Mouse (Mus musculus) CH12.LX (cell line): ENCODE measurements at regions not wholly inside any gene's neighbourhood (a gene's known extent, or its start where the extent isn't known, plus 50 kb on each side); places are given as distances from the start of the nearest gene placed in this dataset.

ENCODE experiments used
- DNase-seq: peaks from one replicate; pipeline ENCODE4 v3.0.0-alpha.2; 2013; ENCODE audit errors: extremely low read depth
- H3K27ac ChIP-seq: 2 replicates; pipeline ENCODE4 v1.5.1; 2012; ENCODE audit warnings: low read depth, mild to moderate bottlenecking, control low read depth, moderate library complexity; ENCODE audit not compliant: insufficient read depth
- H3K27me3 ChIP-seq: replicated peaks from 2 replicates; pipeline ENCODE3; 2012; ENCODE audit warnings: inconsistent platforms
- H3K36me3 ChIP-seq, 2 experiments: replicated peaks in 1 of 2; 2 replicates each; pipeline versions ENCODE3 to v1.6.1; 2012; ENCODE audit warnings: inconsistent platforms in 1 of 2, low read length in 1 of 2, mild to moderate bottlenecking in 1 of 2, mixed read lengths in 1 of 2, moderate library complexity in 1 of 2; ENCODE audit not compliant: control insufficient read depth in 1 of 2, insufficient read depth in 1 of 2
- H3K4me1 ChIP-seq, 2 experiments: 2 replicates each; pipeline ENCODE4 v1.6.1; 2012; ENCODE audit warnings: inconsistent platforms in 1 of 2, moderate library complexity in 1 of 2; ENCODE audit not compliant: insufficient read depth in 2 of 2, control insufficient read depth in 1 of 2
- H3K4me2 ChIP-seq: 2 replicates; pipeline ENCODE4 v1.6.1; 2012; ENCODE audit warnings: low read depth, mild to moderate bottlenecking, control low read depth; ENCODE audit not compliant: poor library complexity, insufficient read depth, severe bottlenecking
- H3K4me3 ChIP-seq, 3 experiments: fragments of 150-350 bp in 1 of 3; sonication (generic) in 1 of 3; replicated peaks in 1 of 3; 2 replicates each; pipeline versions ENCODE3 to v1.5.1; 2011 to 2012; ENCODE audit warnings: low read depth in 2 of 3, low read length in 2 of 3, mild to moderate bottlenecking in 2 of 3, moderate library complexity in 2 of 3, control low read depth in 1 of 3, improper control_type of control experiment in 1 of 3, inconsistent platforms in 1 of 3, mixed read lengths in 1 of 3; ENCODE audit not compliant: poor library complexity in 1 of 3
- H3K79me2 ChIP-seq: replicated peaks from 2 replicates; pipeline ENCODE4 v1.6.1; 2012; ENCODE audit warnings: mild to moderate bottlenecking, moderate library complexity; ENCODE audit not compliant: control insufficient read depth, poor library complexity, insufficient read depth, severe bottlenecking; ENCODE audit errors: extremely low read depth
- H3K9ac ChIP-seq: 2 replicates; pipeline ENCODE4 v1.6.1; 2012; ENCODE audit warnings: low read depth, mild to moderate bottlenecking, control low read depth, moderate library complexity; ENCODE audit not compliant: insufficient read depth
- H3K9me3 ChIP-seq: replicated peaks from 2 replicates; pipeline ENCODE3; 2012; ENCODE audit warnings: low read length, inconsistent platforms, mixed read lengths
- CHD1 ChIP-seq: IDR thresholded peaks from 2 replicates; pipeline ENCODE4 v1.6.1; 2012; ENCODE audit warnings: low read depth, low read length, improper control_type of control experiment, inconsistent platforms
- ETS1 ChIP-seq: conservative IDR thresholded peaks from 2 replicates; pipeline ENCODE4 v1.6.1; 2012; ENCODE audit warnings: low read depth, mild to moderate bottlenecking, inconsistent platforms, low read length, improper control_type of control experiment, moderate library complexity
- IRF4 ChIP-seq: IDR thresholded peaks from 2 replicates; pipeline ENCODE4 v1.6.1; 2014; ENCODE audit warnings: low read depth, mild to moderate bottlenecking, inconsistent platforms, low read length, improper control_type of control experiment
- JUN ChIP-seq: IDR thresholded peaks from 2 replicates; pipeline ENCODE4 v1.6.1; 2011; ENCODE audit warnings: low read depth, mild to moderate bottlenecking, low read length, improper control_type of control experiment, moderate library complexity; ENCODE audit not compliant: insufficient read depth
- JUND ChIP-seq: conservative IDR thresholded peaks from 2 replicates; pipeline ENCODE4 v1.6.1; 2011; ENCODE audit warnings: low read depth, low read length, improper control_type of control experiment
- KAT2A ChIP-seq: IDR thresholded peaks from 2 replicates; pipeline ENCODE4 v1.6.1; 2012; ENCODE audit warnings: low read length, improper control_type of control experiment, inconsistent platforms; ENCODE audit not compliant: insufficient replicate concordance
- MAFK ChIP-seq: IDR thresholded peaks from 2 replicates; pipeline ENCODE4 v1.6.1; 2011; ENCODE audit warnings: low read length, improper control_type of control experiment; ENCODE audit not compliant: insufficient replicate concordance
- MAZ ChIP-seq: IDR thresholded peaks from 2 replicates; pipeline ENCODE4 v1.6.1; 2012; ENCODE audit warnings: low read depth, mild to moderate bottlenecking, inconsistent platforms, low read length, improper control_type of control experiment, moderate library complexity
- MEF2A ChIP-seq: IDR thresholded peaks from 2 replicates; pipeline ENCODE4 v1.6.1; 2014; ENCODE audit warnings: low read depth, mild to moderate bottlenecking, inconsistent platforms, low read length, improper control_type of control experiment, borderline replicate concordance
- MXI1 ChIP-seq: IDR thresholded peaks from 2 replicates; pipeline ENCODE4 v1.6.1; 2011; ENCODE audit warnings: mild to moderate bottlenecking, low read depth, low read length, improper control_type of control experiment
- NRF1 ChIP-seq: IDR thresholded peaks from 2 replicates; pipeline ENCODE4 v1.6.1; 2014; ENCODE audit warnings: low read depth, mild to moderate bottlenecking, inconsistent platforms, low read length, improper control_type of control experiment, moderate library complexity
- PAX5 ChIP-seq: IDR thresholded peaks from 2 replicates; pipeline ENCODE4 v1.6.1; 2012; ENCODE audit warnings: low read length, inconsistent platforms, mixed read lengths
- POLR2A ChIP-seq: IDR thresholded peaks from 2 replicates; pipeline ENCODE4 v1.6.1; 2011; ENCODE audit warnings: low read depth, mild to moderate bottlenecking, improper control_type of control experiment, low read length
- TBP ChIP-seq: conservative IDR thresholded peaks from 2 replicates; pipeline ENCODE4 v1.6.1; 2011; ENCODE audit warnings: low read depth, low read length, improper control_type of control experiment
- UBTF ChIP-seq: IDR thresholded peaks from 2 replicates; pipeline ENCODE4 v1.6.1; 2012; ENCODE audit warnings: low read depth, mild to moderate bottlenecking, inconsistent platforms, low read length, improper control_type of control experiment, moderate library complexity
- USF1 ChIP-seq: IDR thresholded peaks from 2 replicates; pipeline ENCODE4 v1.6.1; 2014; ENCODE audit warnings: low read depth, mild to moderate bottlenecking, inconsistent platforms, low read length, improper control_type of control experiment
- USF2 ChIP-seq: conservative IDR thresholded peaks from 2 replicates; pipeline ENCODE4 v1.6.1; 2011; ENCODE audit warnings: low read depth, low read length, improper control_type of control experiment
- ZMIZ1 ChIP-seq: IDR thresholded peaks from 2 replicates; pipeline ENCODE4 v1.6.1; 2012; ENCODE audit warnings: low read depth, mild to moderate bottlenecking, inconsistent platforms, low read length, improper control_type of control experiment
- dilution Hi-C: fragments of 300-500 bp; cut with MboI; formaldehyde crosslinking; loops from 2 replicates; pipeline ENCODE4 v1.14.3; 2020; ENCODE audit warnings: low sequenced_read_pairs; ENCODE audit not compliant: extremely low pct_unique_long_range_greater_than_20kb, extremely low pct_ligation_motif_present
- in situ Hi-C: fragments of 300-500 bp; cut with MboI; formaldehyde crosslinking; loops from 3 replicates; pipeline ENCODE4 v1.14.3; 2019; ENCODE audit warnings: low sequenced_read_pairs, low pct_ligation_motif_present, low pct_unique_long_range_greater_than_20kb, mixed read lengths

DNA sequence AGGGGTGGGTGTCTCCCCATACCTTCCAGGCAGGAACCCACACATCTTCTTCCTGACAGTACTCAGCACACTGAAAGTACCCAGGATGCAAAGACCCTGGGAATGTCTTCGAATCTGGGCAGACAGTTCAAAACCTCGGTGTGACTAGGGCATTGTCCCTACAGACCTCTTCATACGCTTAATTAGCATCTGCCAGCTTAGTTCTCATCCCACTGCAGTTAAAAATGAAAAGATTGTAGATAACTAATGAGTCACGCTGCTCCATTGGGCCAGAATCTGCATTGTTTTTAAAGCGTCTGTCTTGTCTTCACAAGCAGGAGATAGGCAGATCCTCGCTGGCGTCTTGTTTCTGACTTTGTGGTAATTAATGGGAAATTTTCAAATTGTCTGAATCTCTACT is 159.6 kb upstream of the Arid1b start:
- in situ Hi-C loops: no loop called here
- dilution Hi-C loops: no loop called here
- TF ChIP-seq ZMIZ1: no peak
- no peak for TF ChIP-seq MAFK
- no peak for TF ChIP-seq IRF4
- TF ChIP-seq NRF1: no peak
- TF ChIP-seq USF1: no peak
- no peak for TF ChIP-seq TBP
- no peak for TF ChIP-seq KAT2A

GRCm38 (mm10) chr17:4835065-4835705 is 158.9 kb upstream of the Arid1b start:
- no peak for DNase-seq
- Histone ChIP-seq H3K27ac (no peak overlapping the region), H3K4me1 (peaks cover 0 to 4% of the 10 kb centered on the region in 2 experiments; a peak in 1 of 4 replicates), H3K36me3 (no peaks in the 10 kb centered on the region), H3K4me2 (no peak overlapping the region), H3K9ac (no peak overlapping the region)
- TF ChIP-seq ZMIZ1 (no peak), ETS1 (no peak), MEF2A (no peak), USF2 (no peak), MXI1 (no peak)
- TF ChIP-seq, all 38 proteins: peak for 0
- no peaks in the 10 kb centered on the region for H3K27me3 ChIP-seq
- dilution Hi-C loops: no loop called here
- H3K9me3 ChIP-seq: no peaks in the 10 kb centered on the region
- H3K79me2 ChIP-seq: no peaks in the 10 kb centered on the region
- H3K4me3 ChIP-seq: no peak overlapping the region
- in situ Hi-C loops: no loop called here

More for the DNA sequence above, 159.6 kb upstream of the Arid1b start:
- Histone ChIP-seq H3K4me1 (peaks cover 0 to 4% of the 10 kb centered on the region in 2 experiments; a peak in 1 of 4 replicates), H3K27me3 (no peaks in the 10 kb centered on the region), H3K4me2 (no peak overlapping the region), H3K36me3 (no peaks in the 10 kb centered on the region), H3K9ac (no peak overlapping the region), H3K79me2 (no peaks in the 10 kb centered on the region), H3K27ac (no peak overlapping the region), H3K9me3 (no peaks in the 10 kb centered on the region), H3K4me3 (no peak overlapping the region)
- DNase-seq: no peak

DNA sequence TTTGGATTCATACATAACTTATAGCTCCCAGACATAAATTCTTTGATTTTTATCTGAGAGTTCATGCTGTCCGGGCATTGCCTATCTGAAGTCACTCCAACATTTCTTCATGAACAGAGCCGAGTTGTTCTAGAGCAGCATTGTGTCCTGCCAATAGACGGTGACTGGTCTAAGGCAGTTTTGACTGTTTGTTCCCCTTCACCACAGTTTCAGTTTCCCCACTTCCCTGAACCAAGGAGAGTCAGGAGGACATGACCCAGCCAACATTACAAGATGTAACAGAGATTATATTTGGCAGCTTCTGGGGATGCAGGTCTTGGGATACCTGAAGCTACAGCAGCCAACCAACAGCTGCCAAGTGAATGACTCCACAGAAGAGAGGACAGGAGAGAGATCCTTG is 154.0 kb upstream of the Arid1b start:
- dilution Hi-C loops (no loop called here), in situ Hi-C loops (no loop called here)
- H3K27me3 ChIP-seq: no peaks in the 10 kb centered on the region
- DNase-seq: no peak
- no peak for TF ChIP-seq ZMIZ1
- TF ChIP-seq JUN: no peak
- TF ChIP-seq PAX5: no peak
- TF ChIP-seq CHD1: no peak
- TF ChIP-seq UBTF: no peak
- no peak for TF ChIP-seq JUND
- TF ChIP-seq POLR2A: no peak
- no peak for TF ChIP-seq MAZ
- TF ChIP-seq IRF4: no peak
- no peak for TF ChIP-seq MAFK
- TF ChIP-seq, all 38 proteins: peak for 0
- no peak overlapping the region for H3K9ac ChIP-seq
- H3K79me2 ChIP-seq: no peaks in the 10 kb centered on the region
- 0 out of 4 replicates have a peak, but pooled peaks cover 0 to 2% of the 10 kb centered on the region in 2 experiments for H3K4me1 ChIP-seq
- H3K36me3 ChIP-seq: no peaks in the 10 kb centered on the region
- H3K9me3 ChIP-seq: no peaks in the 10 kb centered on the region
- H3K27ac ChIP-seq: no peak overlapping the region
- H3K4me2 ChIP-seq: no peak overlapping the region
- H3K4me3 ChIP-seq: no peak overlapping the region
